In genomic region chr13:98596746-98597145, GRCm38 (mm10) we compare ENCODE assay signal across 10 mouse cellular contexts. TPM values are rescaled to one million over a fixed set of nuclear protein-coding genes. Genes with fewer than 3 reads are reported as not detected.
DNase-seq lines count a peak whose midpoint lies in the region; ATAC-seq and TF ChIP-seq lines count a peak whose summit lies in the region.
"Had no signal": no experiment of that assay in that cellular context is flagged by ENCODE, and none has a peak within 500 bp of the region (broad histone marks: within the 10 kb centered on the region; RNA-seq: fewer than 3 reads in every experiment).

No protein-coding gene starts in this region.

- intact Hi-C loops in gastrocnemius, postnatal 14 days (cut with DNase I; ENCODE audit: low total_unique reads), result loop anchor here (5.0 kb wide), 1 partner anchor 209 kb away; no protein-coding TSS in a partner anchor

- TF ChIP-seq POLR2A in lung, adult 2 months (IDR thresholded peaks at IDR 0.05; ENCODE audit: borderline replicate concordance, extremely low read depth, low read depth, low read length), result no peak

- no peak overlapping the region for H3K4me3 ChIP-seq in lung, embryonic 15.5 days
- no peak overlapping the region for H3K4me3 ChIP-seq in lung, adult 2 months (replicated peaks; ENCODE audit: extremely low read depth, low read depth, low read length)

- H3K27me3 ChIP-seq in lung, embryonic 15.5 days, result no peaks in the 10 kb centered on the region

- peak; percentile 26 for DNase-seq in gastrocnemius, postnatal 14 days
- no peak for DNase-seq in gastrocnemius, adult 18-20 months (ENCODE audit: low spot score)
- DNase-seq in lung, adult 2 months, result no peak
- peak; percentile 55 for DNase-seq in heart, postnatal 4 days
- peak; percentile 32 to 54 for DNase-seq in lung, postnatal 4 days
- no peak for DNase-seq in right cerebral cortex, postnatal 36 days (ENCODE audit: low spot score in 2 of 2)
- no peak for DNase-seq in thymus, postnatal 0 days (ENCODE audit: low spot score)
- DNase-seq: cerebellum, adult 11-12 months had no signal

- no peak overlapping the region for H3K9ac ChIP-seq in lung, embryonic 15.5 days

- H3K4me2 ChIP-seq in lung, embryonic 15.5 days, result no peak overlapping the region

- no peak for TF ChIP-seq CTCF in lung, adult 2 months (IDR thresholded peaks at IDR 0.05; ENCODE audit: insufficient read depth, low read length)

- no peak overlapping the region for H3K27ac ChIP-seq in lung, embryonic 15.5 days

- no peaks in the 10 kb centered on the region for H3K36me3 ChIP-seq in lung, embryonic 15.5 days

- ATAC-seq in lung, embryonic 15.5 days (ENCODE audit: borderline replicate concordance, extremely low read depth, low FRiP score, low TSS enrichment), result peak; percentile 23; the same call in 1 of the 2 replicates

- peaks cover 6% of the 10 kb centered on the region; the same call in 1 of the 2 replicates for H3K4me1 ChIP-seq in lung, embryonic 15.5 days
- H3K4me1 ChIP-seq in lung, adult 2 months (ENCODE audit: control insufficient read depth, insufficient read depth, low read length), result no peaks in the 10 kb centered on the region

- H3K9me3 ChIP-seq in lung, embryonic 15.5 days, result no peaks in the 10 kb centered on the region

- WGBS in lung, embryonic 15.5 days, result 79% methylated on average over 4 of the region's 4 CpGs
- WGBS in lung, adult 2 months, result 83% methylated on average over 4 of the region's 4 CpGs

RNA-seq across cellular contexts. Expression of gene Tmem174, which starts 40.5 kb away (rescaled TPM):
- not detected for total RNA-seq in gastrocnemius, postnatal 14 days (2021)
- total RNA-seq in gastrocnemius, adult 18-20 months (2021), result not detected
- polyA plus RNA-seq in lung, embryonic 15.5 days (2015; fragmentation: Nextera tagmentation; extraction: Ambion mirVana), result 0.09 TPM in 1 of 2 replicates, not detected in the other
- not detected in 2 replicates for polyA plus RNA-seq in lung, adult 2 months (2012; rRNA removed)
- total RNA-seq in heart, postnatal 4 days (2021), result not detected
- not detected in 2 replicates for polyA plus RNA-seq in thymus, postnatal 0 days (2015; fragmentation: Nextera tagmentation; extraction: Ambion mirVana)
- total RNA-seq: megakaryocyte progenitor cell, adult 5-6 weeks had no signal

Comparison
In these comparisons a context has a peak if more than half of its experiments do, and no peak if none do; other contexts are left out.
1. DNase-seq: peak in gastrocnemius, postnatal 14 days (single experiment), heart, postnatal 4 days (single experiment) and lung, postnatal 4 days (2 of 2); none in gastrocnemius, adult 18-20 months (single experiment), lung, adult 2 months (single experiment), right cerebral cortex, postnatal 36 days (0 of 2) and thymus, postnatal 0 days (single experiment).